ENCODE assay signal across 7 mouse cellular contexts in the genomic region with DNA sequence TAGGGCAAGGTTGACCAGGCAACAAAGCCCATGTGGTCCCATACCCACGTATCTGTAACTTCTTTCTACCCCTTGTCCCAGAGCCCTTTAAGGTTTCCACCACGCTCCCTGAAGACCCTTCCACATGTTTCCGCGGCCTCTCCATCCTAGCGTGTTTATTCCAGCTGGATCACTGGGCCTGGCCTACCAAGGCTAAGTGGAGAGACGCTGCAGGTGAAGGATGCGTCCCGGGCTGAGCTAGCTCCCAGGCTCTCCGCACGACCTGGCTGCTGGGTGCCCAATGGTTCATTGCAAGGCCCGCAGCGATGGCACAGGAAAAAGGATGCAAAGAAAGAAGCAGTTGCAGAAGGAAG. TPM values are rescaled to one million over a fixed set of nuclear protein-coding genes. Genes with fewer than 3 reads are reported as not detected.
DNase-seq lines count a peak whose midpoint lies in the region; ATAC-seq and TF ChIP-seq lines count a peak whose summit lies in the region.

No protein-coding gene starts in this region.

- no peaks in the 10 kb centered on the region for H3K9me3 ChIP-seq in lung, postnatal 0 days (ENCODE audit: low read length)
- no peaks in the 10 kb centered on the region for H3K9me3 ChIP-seq in forebrain, embryonic 11.5 days (ENCODE audit: control insufficient read depth, low read length)
- H3K9me3 ChIP-seq in limb, embryonic 10.5 days (replicated peaks), result no peaks in the 10 kb centered on the region

- no peak overlapping the region for H3K9ac ChIP-seq in lung, postnatal 0 days (replicated peaks; ENCODE audit: low read depth)
- peak overlapping the region; percentile 87 for H3K9ac ChIP-seq in forebrain, embryonic 11.5 days (ENCODE audit: low read length)

- no peak overlapping the region for H3K27ac ChIP-seq in lung, postnatal 0 days (ENCODE audit: low read length)
- 0 out of 2 replicates have a peak overlapping the region, but pooled peaks have one; percentile 50 for H3K27ac ChIP-seq in forebrain, embryonic 11.5 days (ENCODE audit: low read depth, low read length)
- peak overlapping the region; percentile 94 for H3K27ac ChIP-seq in limb, embryonic 10.5 days
- peak overlapping the region; percentile 94 for H3K27ac ChIP-seq in olfactory bulb, adult 2 months (ENCODE audit: insufficient read depth, low read depth, low read length)

- no peak for ATAC-seq in lung, postnatal 0 days
- peak; percentile 57; the same call in 1 of the 2 replicates for ATAC-seq in forebrain, embryonic 11.5 days (replicated peaks; ENCODE audit: low FRiP score)

- H3K4me2 ChIP-seq in lung, postnatal 0 days (replicated peaks; ENCODE audit: low read depth, low read length), result peak overlapping the region; percentile 83
- H3K4me2 ChIP-seq in forebrain, embryonic 11.5 days (ENCODE audit: low read depth, low read length, severe bottlenecking), result peak overlapping the region; percentile 75

- WGBS in lung, postnatal 0 days, result 8% methylated on average over 12 of the region's 12 CpGs
- 5% methylated on average over 12 of the region's 12 CpGs for WGBS in forebrain, embryonic 11.5 days
- 7% methylated on average over 12 of the region's 12 CpGs for WGBS in limb, embryonic 10.5 days
- 3% methylated on average over 12 of the region's 12 CpGs for WGBS in olfactory bulb, adult 2 months

- H3K4me1 ChIP-seq in lung, postnatal 0 days (ENCODE audit: insufficient read depth, low read depth, low read length), result peaks cover 3% of the 10 kb centered on the region; the same call in 1 of the 2 replicates
- H3K4me1 ChIP-seq in forebrain, embryonic 11.5 days (replicated peaks; ENCODE audit: control insufficient read depth, insufficient read depth, low read length), result peaks cover 5% of the 10 kb centered on the region; the same call in 1 of the 2 replicates
- peaks cover 9% of the 10 kb centered on the region for H3K4me1 ChIP-seq in limb, embryonic 10.5 days
- no peaks in the 10 kb centered on the region for H3K4me1 ChIP-seq in olfactory bulb, adult 2 months (ENCODE audit: control insufficient read depth, insufficient read depth, low read length)

- TF ChIP-seq EP300 in lung, postnatal 0 days (IDR thresholded peaks at IDR 0.05), result no peak

- no peaks in the 10 kb centered on the region for H3K36me3 ChIP-seq in lung, postnatal 0 days (ENCODE audit: insufficient read depth, low read length)
- H3K36me3 ChIP-seq in forebrain, embryonic 11.5 days (ENCODE audit: control insufficient read depth, insufficient read depth, low read length), result no peaks in the 10 kb centered on the region
- H3K36me3 ChIP-seq in limb, embryonic 10.5 days, result no peaks in the 10 kb centered on the region

- no peak for TF ChIP-seq POLR2A in olfactory bulb, adult 2 months (IDR thresholded peaks at IDR 0.05; ENCODE audit: insufficient read depth, low read depth, low read length)

- DNase-seq in lung, postnatal 0 days (ENCODE audit: low spot score), result no peak
- DNase-seq in lung, postnatal 10 days, result no peak
- no peak for DNase-seq in forebrain, embryonic 11.5 days (ENCODE audit: low spot score)
- DNase-seq in limb, embryonic 10.5 days (ENCODE audit: low spot score), result no peak
- no peak for DNase-seq in spleen, adult 12 weeks (ENCODE audit: low spot score)
- DNase-seq in cerebellum, postnatal 14 days, result no peak

- peak overlapping the region; percentile 77 for H3K4me3 ChIP-seq in lung, postnatal 0 days (ENCODE audit: low read depth, low read length)
- peak overlapping the region; percentile 79 for H3K4me3 ChIP-seq in forebrain, embryonic 11.5 days (ENCODE audit: low read depth, low read length)
- peak overlapping the region; percentile 88 for H3K4me3 ChIP-seq in limb, embryonic 10.5 days
- H3K4me3 ChIP-seq in olfactory bulb, adult 2 months (ENCODE audit: insufficient read depth, low read depth, low read length), result peak overlapping the region; percentile 82

- no peak for TF ChIP-seq CTCF in lung, postnatal 0 days (IDR thresholded peaks at IDR 0.05)
- no peak for TF ChIP-seq CTCF in olfactory bulb, adult 2 months (IDR thresholded peaks at IDR 0.05; ENCODE audit: insufficient read depth, low read depth, low read length)

- no peaks in the 10 kb centered on the region for H3K27me3 ChIP-seq in lung, postnatal 0 days (replicated peaks; ENCODE audit: insufficient read depth, low read length)
- no peaks in the 10 kb centered on the region for H3K27me3 ChIP-seq in forebrain, embryonic 11.5 days (ENCODE audit: control insufficient read depth, insufficient read depth, low read length)
- no peaks in the 10 kb centered on the region for H3K27me3 ChIP-seq in limb, embryonic 10.5 days (ENCODE audit: low read depth, poor library complexity, severe bottlenecking)

RNA-seq across cellular contexts. Expression of a gene that starts 0.3 kb away (rescaled TPM):
- 7.9 and 9.4 TPM in 2 replicates for polyA plus RNA-seq in lung, postnatal 0 days (2015; fragmentation: Nextera tagmentation; extraction: Ambion mirVana)
- 27.7 and 27.9 TPM in 2 replicates for polyA plus RNA-seq in forebrain, embryonic 11.5 days (2014; fragmentation: Nextera tagmentation; extraction: Ambion mirVana)
- 11.5 and 12.9 TPM in 2 replicates for polyA plus RNA-seq in limb, embryonic 10.5 days (2016; fragmentation: Nextera tagmentation; extraction: Ambion mirVana)
- not detected in 2 replicates for polyA plus RNA-seq in olfactory bulb, adult 2 months (2012; ENCODE audit: insufficient read depth, insufficient read length, low replicate concordance, missing spikeins)
